Mouse (Mus musculus): ENCODE measurements around the gene Kmt2c. TPM values are rescaled to one million over a fixed set of nuclear protein-coding genes. Genes with fewer than 3 reads are reported as not detected.

The Kmt2c gene
- polyA plus RNA-seq, 1 experiment: 15.4 TPM

- Histone ChIP-seq H3K4me1 (ENCODE audit: control insufficient read depth, insufficient read depth, insufficient read length, low read length) (peaks cover 27% of the 10 kb centered on the region), H3K27ac (replicated peaks; ENCODE audit: low read depth, low read length) (peak overlapping the region; percentile 36), H3K4me3 (ENCODE audit: insufficient read depth, low read depth, low read length) (peak overlapping the region; percentile 63)
Measured at GRCm38 (mm10) chr5:25528851-25529528, 30.4 kb upstream of the Kmt2c start.

- H3K4me3 ChIP-seq (ENCODE audit: insufficient read depth, low read depth, low read length): no peak overlapping the region
- peaks cover 27% of the 10 kb centered on the region for H3K4me1 ChIP-seq (ENCODE audit: control insufficient read depth, insufficient read depth, insufficient read length, low read length)
- H3K27ac ChIP-seq (replicated peaks; ENCODE audit: low read depth, low read length): peak overlapping the region; percentile 72
Measured at GRCm38 (mm10) chr5:25527971-25528370, 29.4 kb upstream of the Kmt2c start.

- Histone ChIP-seq H3K4me1 (ENCODE audit: control insufficient read depth, insufficient read depth, insufficient read length, low read length) (peaks cover 24% of the 10 kb centered on the region), H3K4me3 (ENCODE audit: insufficient read depth, low read depth, low read length) (no peak overlapping the region), H3K27ac (replicated peaks; ENCODE audit: low read depth, low read length) (0 out of 2 replicates have a peak overlapping the region, but pooled peaks have one; percentile 10)
Measured at GRCm38 (mm10) chr5:25526926-25527325, 28.3 kb upstream of the Kmt2c start.

GRCm38 (mm10) chr5:25526116-25526515 lies 27.5 kb upstream of the Kmt2c start:
- H3K4me3 ChIP-seq (ENCODE audit: insufficient read depth, low read depth, low read length): no peak overlapping the region
- H3K27ac ChIP-seq (replicated peaks; ENCODE audit: low read depth, low read length): no peak overlapping the region
- H3K4me1 ChIP-seq (ENCODE audit: control insufficient read depth, insufficient read depth, insufficient read length, low read length): peaks cover 24% of the 10 kb centered on the region

- Histone ChIP-seq H3K4me1 (ENCODE audit: control insufficient read depth, insufficient read depth, insufficient read length, low read length) (peaks cover 9% of the 10 kb centered on the region), H3K27ac (replicated peaks; ENCODE audit: low read depth, low read length) (no peak overlapping the region)
Measured at GRCm38 (mm10) chr5:25521461-25521860, 22.9 kb upstream of the Kmt2c start.

GRCm38 (mm10) chr5:25519820-25520219 lies 21.2 kb upstream of the Kmt2c start:
- Histone ChIP-seq H3K4me1 (ENCODE audit: control insufficient read depth, insufficient read depth, insufficient read length, low read length) (no peaks in the 10 kb centered on the region), H3K27ac (replicated peaks; ENCODE audit: low read depth, low read length) (no peak overlapping the region), H3K4me3 (ENCODE audit: insufficient read depth, low read depth, low read length) (no peak overlapping the region)

More at GRCm38 (mm10) chr5:25521461-25521860, 22.9 kb upstream of the Kmt2c start:
- no peak overlapping the region for H3K4me3 ChIP-seq (ENCODE audit: insufficient read depth, low read depth, low read length)

GRCm38 (mm10) chr5:25517550-25517949 lies 19.0 kb upstream of the Kmt2c start:
- no peak overlapping the region for H3K27ac ChIP-seq (replicated peaks; ENCODE audit: low read depth, low read length)
- 0 out of 2 replicates have a peak, but pooled peaks cover 3% of the 10 kb centered on the region for H3K4me1 ChIP-seq (ENCODE audit: control insufficient read depth, insufficient read depth, insufficient read length, low read length)
- H3K4me3 ChIP-seq (ENCODE audit: insufficient read depth, low read depth, low read length): no peak overlapping the region

- Histone ChIP-seq H3K4me3 (ENCODE audit: insufficient read depth, low read depth, low read length) (no peak overlapping the region), H3K27ac (replicated peaks; ENCODE audit: low read depth, low read length) (no peak overlapping the region)
Measured at GRCm38 (mm10) chr5:25516301-25516895, 17.8 kb upstream of the Kmt2c start.

GRCm38 (mm10) chr5:25515767-25516166 lies 17.2 kb upstream of the Kmt2c start, which contains the start of gene Cct8l1:
Cct8l1 (plus strand) TSS chr5:25516067.
- no peak within 1 kb of the TSS for H3K4me3 ChIP-seq (ENCODE audit: insufficient read depth, low read depth, low read length)
- no peak within 1 kb of the TSS for H3K27ac ChIP-seq (replicated peaks; ENCODE audit: low read depth, low read length)
- 0 out of 2 replicates have a peak, but pooled peaks cover 3% of the 10 kb centered on the region for H3K4me1 ChIP-seq (ENCODE audit: control insufficient read depth, insufficient read depth, insufficient read length, low read length)

More at GRCm38 (mm10) chr5:25516301-25516895, 17.8 kb upstream of the Kmt2c start:
- 0 out of 2 replicates have a peak, but pooled peaks cover 3% of the 10 kb centered on the region for H3K4me1 ChIP-seq (ENCODE audit: control insufficient read depth, insufficient read depth, insufficient read length, low read length)

- Histone ChIP-seq H3K4me3 (ENCODE audit: insufficient read depth, low read depth, low read length) (no peak overlapping the region), H3K4me1 (ENCODE audit: control insufficient read depth, insufficient read depth, insufficient read length, low read length) (no peaks in the 10 kb centered on the region), H3K27ac (replicated peaks; ENCODE audit: low read depth, low read length) (no peak overlapping the region)
Measured at GRCm38 (mm10) chr5:25506041-25506440, 7.5 kb upstream of the Kmt2c start.

- no peak overlapping the region for H3K4me3 ChIP-seq (ENCODE audit: insufficient read depth, low read depth, low read length)
- peaks cover 2% of the 10 kb centered on the region; the same call in 1 of the 2 replicates for H3K4me1 ChIP-seq (ENCODE audit: control insufficient read depth, insufficient read depth, insufficient read length, low read length)
- no peak overlapping the region for H3K27ac ChIP-seq (replicated peaks; ENCODE audit: low read depth, low read length)
Measured at GRCm38 (mm10) chr5:25500686-25501085, 2.1 kb upstream of the Kmt2c start.

- H3K4me1 ChIP-seq (ENCODE audit: control insufficient read depth, insufficient read depth, insufficient read length, low read length): peaks cover 2% of the 10 kb centered on the region; the same call in 1 of the 2 replicates
- peak overlapping the region; percentile 98 for H3K4me3 ChIP-seq (ENCODE audit: insufficient read depth, low read depth, low read length)
- peak overlapping the region; percentile 88 for H3K27ac ChIP-seq (replicated peaks; ENCODE audit: low read depth, low read length)
Measured at GRCm38 (mm10) chr5:25499423-25500398, 1.1 kb upstream of the Kmt2c start.

GRCm38 (mm10) chr5:25498821-25499422 lies 339 bp upstream of the Kmt2c start:
- Histone ChIP-seq H3K27ac (replicated peaks; ENCODE audit: low read depth, low read length) (peak overlapping the region; percentile 88), H3K4me3 (ENCODE audit: insufficient read depth, low read depth, low read length) (peak overlapping the region; percentile 88), H3K4me1 (ENCODE audit: control insufficient read depth, insufficient read depth, insufficient read length, low read length) (peaks cover 2% of the 10 kb centered on the region; the same call in 1 of the 2 replicates)

GRCm38 (mm10) chr5:25497720-25498345 lies 750 bp downstream of the Kmt2c start:
- H3K27ac ChIP-seq (replicated peaks; ENCODE audit: low read depth, low read length): peak overlapping the region; percentile 64
- H3K4me1 ChIP-seq (ENCODE audit: control insufficient read depth, insufficient read depth, insufficient read length, low read length): peaks cover 5% of the 10 kb centered on the region
- H3K4me3 ChIP-seq (ENCODE audit: insufficient read depth, low read depth, low read length): peak overlapping the region; percentile 88
